Mouse (Mus musculus) kidney, embryonic 15.5 days (tissue): ENCODE measurements around the gene Vav3. TPM values are rescaled to one million over a fixed set of nuclear protein-coding genes. Genes with fewer than 3 reads are reported as not detected.
A peak's percentile ranks its signal among the peaks of the same experiment; 100 is the strongest.

Experiments
- ATAC-seq: fragments of 200-750 bp; cut with Nextera tagmentation; replicated peaks from 2 replicates; pipeline ENCODE4 v1.8.0; 2017; ENCODE audit warnings: moderate TSS enrichment; ENCODE audit not compliant: low FRiP score
- H3K27ac ChIP-seq: fragments of 300-500 bp; sonication (generic); 2 replicates; pipeline ENCODE4 v1.5.1; 2015; ENCODE audit warnings: mild to moderate bottlenecking, inconsistent platforms
- H3K27me3 ChIP-seq: fragments of 300-500 bp; sonication (generic); 2 replicates; pipeline ENCODE4 v1.6.1; 2015; ENCODE audit warnings: inconsistent platforms
- H3K36me3 ChIP-seq: fragments of 300-500 bp; sonication (generic); 2 replicates; pipeline ENCODE4 v1.6.1; 2015; ENCODE audit warnings: inconsistent platforms
- H3K4me1 ChIP-seq: fragments of 300-500 bp; sonication (generic); 2 replicates; pipeline ENCODE4 v1.6.1; 2015; ENCODE audit warnings: inconsistent platforms
- H3K4me2 ChIP-seq: fragments of 300-500 bp; sonication (generic); 2 replicates; pipeline ENCODE4 v1.6.1; 2015; ENCODE audit warnings: moderate library complexity, mild to moderate bottlenecking, inconsistent platforms
- H3K4me3 ChIP-seq: fragments of 300-500 bp; sonication (generic); replicated peaks from 2 replicates; pipeline ENCODE4 v1.5.1; 2015; ENCODE audit warnings: mild to moderate bottlenecking, inconsistent platforms
- H3K9ac ChIP-seq: fragments of 300-500 bp; sonication (generic); 2 replicates; pipeline ENCODE4 v1.6.1; 2015; ENCODE audit warnings: mild to moderate bottlenecking, inconsistent platforms
- H3K9me3 ChIP-seq: fragments of 300-500 bp; sonication (generic); replicated peaks from 2 replicates; pipeline ENCODE4 v1.6.1; 2016; ENCODE audit warnings: inconsistent platforms
- WGBS: fragments of 180-500 bp; shearing (Covaris S2); methylation state at CpG from one replicate; pipeline ENCODE4 v1.1.7; 2015; ENCODE audit warnings: mixed read lengths; 5-methylcytosine and 5-hydroxymethylcytosine counted together
- polyA plus RNA-seq: library from polyadenylated mRNA; unstranded; fragments of >200 nt; fragmentation: Nextera tagmentation; extraction: Ambion mirVana; gene quantifications from 2 replicates; pipeline ENCODE4 v1.2.1, GENCODE M21; 2015

The Vav3 gene
- polyA plus RNA-seq, 1 experiment from 2014 or later: 21.1 TPM

- H3K27me3 ChIP-seq: no peaks in the 10 kb centered on the region
- ATAC-seq: no peak
- H3K4me2 ChIP-seq: no peak overlapping the region
- no peak overlapping the region for H3K27ac ChIP-seq
- H3K9ac ChIP-seq: no peak overlapping the region
- no peaks in the 10 kb centered on the region for H3K4me1 ChIP-seq
- H3K9me3 ChIP-seq: no peaks in the 10 kb centered on the region
- 50% methylated on average over 4 of the region's 4 CpGs for WGBS
- H3K36me3 ChIP-seq: no peaks in the 10 kb centered on the region
- no peak overlapping the region for H3K4me3 ChIP-seq
Measured at GRCm38 (mm10) chr3:109488750-109489171, 148.3 kb downstream of the Vav3 start.

- H3K27ac ChIP-seq: no peak overlapping the region
- H3K9me3 ChIP-seq: no peaks in the 10 kb centered on the region
- no peak for ATAC-seq
- H3K36me3 ChIP-seq: no peaks in the 10 kb centered on the region
- H3K4me3 ChIP-seq: no peak overlapping the region
- H3K9ac ChIP-seq: no peak overlapping the region
- WGBS: 65% methylated on average over 11 of the region's 11 CpGs
- no peaks in the 10 kb centered on the region for H3K4me1 ChIP-seq
- no peaks in the 10 kb centered on the region for H3K27me3 ChIP-seq
- H3K4me2 ChIP-seq: no peak overlapping the region
Measured at GRCm38 (mm10) chr3:109490561-109491296, 150.3 kb downstream of the Vav3 start.

- H3K4me3 ChIP-seq: no peak overlapping the region
- no peak overlapping the region for H3K27ac ChIP-seq
- H3K27me3 ChIP-seq: no peaks in the 10 kb centered on the region
- no peaks in the 10 kb centered on the region for H3K36me3 ChIP-seq
- no peak overlapping the region for H3K9ac ChIP-seq
- no peak overlapping the region for H3K4me2 ChIP-seq
- ATAC-seq: peak; percentile 77
- no peaks in the 10 kb centered on the region for H3K9me3 ChIP-seq
- 4% methylated on average over 2 of the region's 2 CpGs for WGBS
- H3K4me1 ChIP-seq: no peaks in the 10 kb centered on the region
Measured at GRCm38 (mm10) chr3:109491568-109491967, 151.1 kb downstream of the Vav3 start.

GRCm38 (mm10) chr3:109496461-109496860, 156.0 kb downstream of the Vav3 start:
- 69% methylated on average over 5 of the region's 5 CpGs for WGBS
- H3K9me3 ChIP-seq: no peaks in the 10 kb centered on the region
- no peak overlapping the region for H3K9ac ChIP-seq
- H3K4me2 ChIP-seq: no peak overlapping the region
- no peak for ATAC-seq
- no peaks in the 10 kb centered on the region for H3K36me3 ChIP-seq
- H3K27ac ChIP-seq: no peak overlapping the region
- no peak overlapping the region for H3K4me3 ChIP-seq
- no peaks in the 10 kb centered on the region for H3K27me3 ChIP-seq
- H3K4me1 ChIP-seq: no peaks in the 10 kb centered on the region

GRCm38 (mm10) chr3:109497074-109497473, 156.6 kb downstream of the Vav3 start:
- H3K4me2 ChIP-seq: no peak overlapping the region
- H3K27me3 ChIP-seq: no peaks in the 10 kb centered on the region
- no peaks in the 10 kb centered on the region for H3K9me3 ChIP-seq
- no peak overlapping the region for H3K4me3 ChIP-seq
- ATAC-seq: no peak
- H3K4me1 ChIP-seq: no peaks in the 10 kb centered on the region
- 81% methylated on average over 4 of the region's 4 CpGs for WGBS
- no peaks in the 10 kb centered on the region for H3K36me3 ChIP-seq
- H3K27ac ChIP-seq: no peak overlapping the region
- no peak overlapping the region for H3K9ac ChIP-seq

GRCm38 (mm10) chr3:109499861-109500456, 159.5 kb downstream of the Vav3 start:
- WGBS: 89% methylated on average over 1 of the region's 1 CpGs
- no peak overlapping the region for H3K4me3 ChIP-seq
- no peaks in the 10 kb centered on the region for H3K9me3 ChIP-seq
- H3K27ac ChIP-seq: no peak overlapping the region
- no peak for ATAC-seq
- no peaks in the 10 kb centered on the region for H3K4me1 ChIP-seq
- H3K27me3 ChIP-seq: no peaks in the 10 kb centered on the region
- no peak overlapping the region for H3K4me2 ChIP-seq
- no peaks in the 10 kb centered on the region for H3K36me3 ChIP-seq
- H3K9ac ChIP-seq: no peak overlapping the region

- Histone ChIP-seq H3K36me3 (no peaks in the 10 kb centered on the region), H3K27me3 (no peaks in the 10 kb centered on the region), H3K4me1 (no peaks in the 10 kb centered on the region), H3K4me3 (no peak overlapping the region), H3K9ac (no peak overlapping the region), H3K4me2 (no peak overlapping the region), H3K9me3 (no peaks in the 10 kb centered on the region), H3K27ac (no peak overlapping the region)
- ATAC-seq: no peak
- whole genome bisulfite sequencing: 82% methylated on average over 1 of the region's 1 CpGs
Measured at GRCm38 (mm10) chr3:109509784-109510183, 169.3 kb downstream of the Vav3 start.

- no peaks in the 10 kb centered on the region for H3K27me3 ChIP-seq
- H3K9me3 ChIP-seq: no peaks in the 10 kb centered on the region
- no peak for ATAC-seq
- no peaks in the 10 kb centered on the region for H3K4me1 ChIP-seq
- H3K27ac ChIP-seq: no peak overlapping the region
- no peak overlapping the region for H3K4me2 ChIP-seq
- H3K4me3 ChIP-seq: no peak overlapping the region
- H3K9ac ChIP-seq: no peak overlapping the region
- WGBS: 76% methylated on average over 1 of the region's 1 CpGs
- H3K36me3 ChIP-seq: no peaks in the 10 kb centered on the region
Measured at GRCm38 (mm10) chr3:109511849-109512248, 171.4 kb downstream of the Vav3 start.

GRCm38 (mm10) chr3:109515479-109515878, 175.0 kb downstream of the Vav3 start:
- H3K9me3 ChIP-seq: no peaks in the 10 kb centered on the region
- no peak overlapping the region for H3K27ac ChIP-seq
- no peak overlapping the region for H3K4me3 ChIP-seq
- no peaks in the 10 kb centered on the region for H3K27me3 ChIP-seq
- H3K4me2 ChIP-seq: no peak overlapping the region
- no peaks in the 10 kb centered on the region for H3K4me1 ChIP-seq
- no peak for ATAC-seq
- H3K36me3 ChIP-seq: no peaks in the 10 kb centered on the region
- H3K9ac ChIP-seq: no peak overlapping the region
- 47% methylated on average over 3 of the region's 3 CpGs for WGBS

- H3K36me3 ChIP-seq: no peaks in the 10 kb centered on the region
- H3K27ac ChIP-seq: no peak overlapping the region
- H3K27me3 ChIP-seq: no peaks in the 10 kb centered on the region
- H3K9ac ChIP-seq: no peak overlapping the region
- no peak overlapping the region for H3K4me3 ChIP-seq
- H3K4me2 ChIP-seq: no peak overlapping the region
- WGBS: 81% methylated on average over 10 of the region's 10 CpGs
- H3K4me1 ChIP-seq: no peaks in the 10 kb centered on the region
- ATAC-seq: no peak
- no peaks in the 10 kb centered on the region for H3K9me3 ChIP-seq
Measured at GRCm38 (mm10) chr3:109516372-109516771, 175.9 kb downstream of the Vav3 start.

GRCm38 (mm10) chr3:109522115-109522514, 181.7 kb downstream of the Vav3 start:
- H3K4me3 ChIP-seq: no peak overlapping the region
- H3K9me3 ChIP-seq: no peaks in the 10 kb centered on the region
- no peak for ATAC-seq
- no peaks in the 10 kb centered on the region for H3K36me3 ChIP-seq
- no peak overlapping the region for H3K27ac ChIP-seq
- H3K4me2 ChIP-seq: no peak overlapping the region
- H3K4me1 ChIP-seq: no peaks in the 10 kb centered on the region
- 84% methylated on average over 7 of the region's 7 CpGs for WGBS
- H3K9ac ChIP-seq: no peak overlapping the region
- no peaks in the 10 kb centered on the region for H3K27me3 ChIP-seq

- no peaks in the 10 kb centered on the region for H3K27me3 ChIP-seq
- no peaks in the 10 kb centered on the region for H3K9me3 ChIP-seq
- H3K4me2 ChIP-seq: no peak overlapping the region
- H3K4me3 ChIP-seq: no peak overlapping the region
- no peaks in the 10 kb centered on the region for H3K4me1 ChIP-seq
- 90% methylated on average over 12 of the region's 12 CpGs for whole genome bisulfite sequencing
- ATAC-seq: no peak
- no peak overlapping the region for H3K27ac ChIP-seq
- no peaks in the 10 kb centered on the region for H3K36me3 ChIP-seq
- H3K9ac ChIP-seq: no peak overlapping the region
Measured at GRCm38 (mm10) chr3:109525825-109526224, 185.4 kb downstream of the Vav3 start.
